Mouse (Mus musculus) erythroid progenitor cell, adult 5-6 weeks (primary cell): ENCODE measurements around the gene Zfp951. TPM values are rescaled to one million over a fixed set of nuclear protein-coding genes. Genes with fewer than 3 reads are reported as not detected.
"Not testable (repeated sequence)": the region's sequence is repeated elsewhere in the genome, so short reads cannot be mapped to it uniquely, and the experiment has no call there.

ENCODE experiments used
- ATAC-seq: replicated peaks from 2 replicates; pipeline ENCODE4 v1.8.0; 2016; ENCODE audit warnings: moderate number of reproducible peaks, mild to moderate bottlenecking, moderate TSS enrichment, inconsistent platforms; ENCODE audit not compliant: poor library complexity, low FRiP score, severe bottlenecking
- total RNA-seq, 2 experiments: library from RNA; stranded (forward) in 1 of 2; stranded (reverse) in 1 of 2; fragments of 150-400 nt in 1 of 2; fragments of 186-747, 209-891 nt in 1 of 2; gene quantifications; 2 replicates each; pipeline versions ENCODE4 v1.2.3 to v1.2.4; 2015 to 2017; ENCODE audit warnings: low replicate concordance in 2 of 2

Zfp951 gene
- 1.1 and 2.1 TPM in 2 replicates for total RNA-seq (2015; ENCODE audit: low replicate concordance)
- total RNA-seq (2017; ENCODE audit: low replicate concordance): 0.91 TPM in 1 of 2 replicates, not detected in the other

DNA sequence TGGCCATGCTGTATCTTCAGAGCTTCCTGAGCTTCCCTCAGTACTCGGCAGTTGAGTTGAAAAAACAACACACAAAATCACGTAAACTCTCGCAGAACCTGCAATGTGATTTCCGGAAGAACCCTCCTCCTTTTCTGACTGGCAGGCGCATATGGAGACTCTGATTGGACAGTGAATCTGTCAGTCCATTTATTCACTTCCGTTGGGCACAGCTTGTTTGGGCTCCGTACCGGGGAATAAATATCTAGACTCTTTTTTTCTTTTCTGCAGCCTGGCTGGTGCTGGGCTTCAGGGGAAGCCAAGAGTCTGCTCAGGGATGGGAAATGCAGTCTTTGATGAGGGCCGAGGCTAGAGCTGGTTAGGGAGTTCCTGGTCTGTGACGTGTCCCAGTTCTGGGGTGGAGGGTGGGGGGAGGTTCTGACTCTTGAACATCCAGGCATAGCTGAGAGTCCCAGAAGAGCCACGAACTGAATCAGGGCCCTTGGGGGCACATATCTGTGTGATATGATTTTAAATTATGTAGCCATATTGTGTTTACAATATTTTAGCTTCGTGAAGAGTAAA is at the start of gene Zfp951:
Gene Zfp951 (minus strand): TSS at position 109 of the 564 bp plus-strand sequence.
- ATAC-seq: peak; percentile 93

DNA sequence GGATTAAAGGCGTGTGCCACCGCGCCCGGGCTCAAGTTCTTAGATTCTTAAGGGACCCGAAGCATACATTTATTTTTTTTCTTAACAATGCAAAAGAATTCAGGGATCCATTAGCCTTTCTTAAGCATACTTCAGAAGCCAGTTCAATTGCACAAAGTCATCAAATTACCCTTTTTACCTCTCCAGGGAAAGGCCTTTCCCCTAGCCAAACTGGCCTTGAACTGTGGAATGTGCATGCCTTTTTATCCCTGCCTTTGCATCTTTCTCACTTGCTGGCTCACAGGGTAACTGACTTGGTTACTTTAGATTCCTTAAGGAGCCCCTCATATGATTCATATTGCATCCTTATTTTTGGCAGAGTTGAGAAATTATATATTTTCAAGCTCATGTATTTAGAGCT is 46.7 kb upstream of the Zfp951 start:
- ATAC-seq: not testable (repeated sequence)

DNA sequence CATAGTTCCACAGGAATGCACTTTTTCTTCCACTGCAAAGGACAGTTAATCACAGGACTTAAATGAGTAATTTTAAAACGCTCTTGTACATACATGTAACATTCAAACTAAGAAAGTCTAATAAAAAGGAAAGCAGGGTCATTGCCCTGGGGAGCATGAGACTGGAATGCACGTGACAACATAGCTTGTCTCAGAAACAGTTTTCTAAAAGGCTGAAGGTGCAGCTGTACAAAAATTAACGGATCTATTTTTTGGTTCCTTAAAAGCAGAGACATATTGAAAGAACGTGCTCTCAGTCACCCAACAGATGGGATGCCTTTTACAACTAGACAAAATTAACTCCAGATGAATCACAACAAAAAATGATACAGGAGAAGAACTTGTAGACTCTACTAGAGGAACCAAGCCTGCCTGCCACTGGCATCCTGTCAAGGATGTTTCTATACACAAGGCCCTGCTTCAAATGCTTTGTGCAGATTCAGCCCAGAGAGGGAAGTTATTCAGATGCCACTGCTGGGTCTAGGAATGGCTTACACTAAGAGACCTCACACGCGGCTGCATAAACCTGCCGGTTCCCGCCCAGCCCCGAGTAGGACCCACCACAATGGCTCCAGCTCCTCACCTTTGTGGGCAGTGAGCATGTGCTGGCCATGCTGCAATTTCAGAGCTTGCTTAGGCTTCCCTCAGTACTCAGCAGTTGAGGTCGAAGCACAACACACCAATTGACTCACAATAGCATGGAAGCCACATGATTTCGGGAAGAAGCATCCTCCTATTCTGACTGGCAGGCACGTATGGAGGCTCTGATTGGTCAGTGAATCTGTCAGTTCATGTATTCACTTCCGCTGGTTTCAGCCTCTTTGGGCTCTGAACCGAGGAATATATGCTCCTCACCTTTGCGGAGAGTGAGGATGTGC is 567 bp downstream of the Zfp951 start:
- not testable (repeated sequence) for ATAC-seq

DNA sequence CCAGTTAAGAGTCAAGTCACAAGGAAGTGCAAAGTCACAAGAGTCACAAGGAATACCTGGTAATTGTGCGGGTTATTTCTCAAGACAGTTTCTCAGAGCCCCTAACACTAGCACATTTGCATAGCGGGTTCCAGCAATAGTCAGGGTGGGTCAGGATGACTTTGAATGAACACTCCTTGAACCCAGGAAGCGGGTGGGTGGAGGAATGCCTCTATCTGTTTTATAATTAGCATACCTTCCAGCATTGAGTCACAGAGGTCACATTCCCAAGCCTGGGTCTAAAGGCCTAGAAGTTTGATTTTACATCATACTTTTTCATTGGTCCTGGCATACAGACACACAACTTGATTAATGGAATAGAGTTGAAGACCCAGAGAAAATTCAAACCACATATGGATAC is 5.3 kb downstream of the Zfp951 start:
- ATAC-seq: not testable (repeated sequence)

DNA sequence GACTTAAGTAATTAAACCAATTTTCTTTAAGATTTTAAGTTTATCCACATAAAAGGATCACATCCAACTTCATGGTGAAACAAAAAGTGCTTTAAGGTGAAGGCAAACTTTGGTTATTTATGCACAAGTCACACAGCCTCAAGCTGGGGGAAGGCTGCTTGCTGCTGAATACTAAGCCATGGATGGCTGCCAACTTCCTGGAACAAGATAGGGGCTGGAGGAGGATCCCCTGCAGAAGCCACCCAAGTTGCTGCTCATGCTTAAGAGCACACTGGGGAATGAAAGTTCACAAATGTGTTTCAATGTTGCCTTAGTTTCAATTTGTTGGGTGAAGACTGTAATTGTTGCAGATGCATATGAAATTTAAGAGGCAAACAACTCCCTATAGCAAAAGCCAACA is 26.5 kb downstream of the Zfp951 start:
- ATAC-seq: no peak

DNA sequence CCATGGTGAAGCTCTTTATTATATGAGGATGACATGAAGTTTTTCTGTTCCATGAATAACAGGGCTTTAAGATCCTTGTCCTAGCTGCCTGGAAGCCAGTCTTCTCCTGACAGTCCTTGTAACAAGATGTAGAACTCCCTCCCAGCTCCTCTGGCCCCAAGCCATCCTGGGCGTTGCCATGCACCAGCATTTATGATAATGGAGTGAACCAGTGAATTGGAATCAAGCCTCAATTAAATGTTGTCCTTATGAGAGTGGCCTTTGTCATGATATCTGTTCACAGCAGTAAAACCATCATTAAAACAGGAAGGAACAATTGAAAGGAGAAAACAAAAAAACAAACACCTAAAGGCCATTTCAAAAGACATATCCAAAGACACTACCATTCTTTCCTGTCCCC is 30.3 kb downstream of the Zfp951 start:
- ATAC-seq: no peak

DNA sequence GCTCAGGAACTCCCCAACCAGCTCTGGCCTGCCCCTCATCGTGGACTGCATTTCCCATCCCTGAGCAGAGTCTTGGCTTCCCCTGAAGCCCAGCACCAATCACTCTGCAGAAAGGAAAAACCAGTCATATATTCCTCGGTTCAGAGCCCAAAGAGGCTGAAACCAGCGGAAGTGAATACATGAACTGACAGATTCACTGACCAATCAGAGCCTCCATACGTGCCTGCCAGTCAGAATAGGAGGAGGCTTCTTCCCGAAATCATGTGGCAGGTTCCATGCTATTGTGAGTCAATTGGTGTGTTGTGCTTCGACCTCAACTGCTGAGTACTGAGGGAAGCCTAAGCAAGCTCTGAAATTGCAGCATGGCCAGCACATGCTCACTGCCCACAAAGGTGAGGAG is 89.7 kb downstream of the Zfp951 start:
- ATAC-seq: not testable (repeated sequence)

Other genes with a start within 250 kb of the Zfp951 start
- gene Abcg3, start 122.6 kb upstream of the Zfp951 start, total RNA-seq (2015; ENCODE audit: low replicate concordance): 5.4 and 10.1 TPM in 2 replicates
- gene Abcg3, start 122.6 kb upstream of the Zfp951 start, total RNA-seq (2017; ENCODE audit: low replicate concordance): 6.0 and 10.5 TPM in 2 replicates